Mouse (Mus musculus) stomach, postnatal 0 days (tissue): Measurements from ENCODE around the gene Drd1.

Experiments
- CTCF ChIP-seq: IDR thresholded peaks from 2 replicates; pipeline ENCODE4 v1.5.1; 2016; ENCODE audit warnings: antibody characterized with exemption, low read depth, mild to moderate bottlenecking, moderate library complexity
- EP300 ChIP-seq: optimal IDR thresholded peaks from 2 replicates; pipeline ENCODE3; 2016; ENCODE audit warnings: antibody characterized with exemption

GRCm38 (mm10) chr13:54008716-54009115, 46.8 kb downstream of the Drd1 start:
- TF ChIP-seq EP300, result no peak
- no peak for TF ChIP-seq CTCF
